Mouse (Mus musculus): ENCODE results near the gene Oxtr.

The Oxtr gene

DNA sequence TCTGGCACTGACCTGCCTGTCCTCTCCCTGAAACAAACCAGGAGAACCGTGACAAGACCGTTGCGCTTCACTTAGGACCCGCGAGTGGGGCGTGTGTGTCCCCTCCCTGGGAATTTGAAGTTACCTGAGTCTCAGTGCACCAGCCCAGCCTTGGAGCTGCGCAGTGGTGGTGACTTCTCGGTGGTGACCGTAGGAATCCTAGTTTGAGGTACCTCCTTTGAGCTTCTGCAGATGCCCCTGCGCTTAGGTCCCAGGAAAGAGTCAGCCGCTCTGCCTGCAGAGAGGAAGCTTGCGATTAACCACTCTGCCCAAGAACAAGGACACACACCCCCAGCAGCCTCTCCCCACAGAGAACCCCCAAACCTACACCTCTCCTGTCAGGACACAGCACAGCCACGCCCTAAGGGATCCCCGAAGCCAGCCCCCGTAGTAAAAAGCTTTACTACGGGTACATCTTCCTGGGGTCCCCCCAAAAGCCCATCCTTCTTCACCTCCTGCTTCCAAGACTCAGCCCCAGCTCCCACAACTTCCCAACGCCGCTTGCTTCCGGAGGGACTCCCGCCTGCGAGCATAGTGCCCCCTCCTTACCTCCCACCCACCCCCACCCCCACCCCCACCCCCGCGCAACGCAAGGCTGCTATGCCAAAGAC is at the start of gene Oxtr:
TSS of gene Oxtr (minus strand) at position 34 of the 650 bp plus-strand sequence.
- DNase-seq (ENCODE audit: low read depth, low spot score) = no peak

DNA sequence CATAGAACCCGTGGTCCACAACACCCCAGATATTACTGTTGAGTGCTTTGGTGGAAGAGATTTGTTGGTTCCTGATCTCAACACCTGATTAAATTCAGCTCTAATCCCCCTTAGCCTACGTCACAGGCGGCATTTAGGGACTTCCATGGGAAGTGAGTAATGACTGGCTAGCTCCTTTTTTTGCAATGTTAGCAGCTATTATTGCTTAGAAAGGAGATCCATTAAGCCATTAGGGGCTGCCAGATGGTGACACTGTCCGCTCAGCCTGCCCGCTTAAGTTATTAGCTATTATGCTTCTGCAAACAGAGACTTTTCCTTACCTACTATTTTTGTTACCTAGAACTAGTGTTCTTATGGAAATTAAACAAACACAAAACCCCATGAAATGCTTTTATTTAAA is 35.7 kb upstream of the Oxtr start:
- DNase-seq (ENCODE audit: low read depth, low spot score) = no peak

DNA sequence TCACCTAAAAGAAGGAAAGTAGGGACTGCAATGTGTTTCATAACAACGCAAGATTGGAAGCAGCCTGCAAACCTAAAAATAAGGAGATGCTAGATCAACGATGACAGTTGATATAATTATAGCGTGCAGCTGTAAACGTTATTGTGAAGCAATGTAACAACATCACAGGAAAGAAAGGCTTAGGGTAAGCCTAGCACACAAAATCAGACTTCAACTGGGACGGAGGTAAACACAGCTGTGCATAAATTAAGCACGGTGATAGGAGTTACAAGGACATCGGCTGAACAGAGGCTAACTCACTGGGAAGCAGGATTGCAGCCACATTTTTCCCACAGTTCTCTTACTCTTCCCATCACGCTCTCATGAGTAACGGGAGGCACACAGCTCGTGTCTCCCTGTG is 34.7 kb upstream of the Oxtr start:
- DNase-seq (ENCODE audit: low read depth, low spot score) = no peak

DNA sequence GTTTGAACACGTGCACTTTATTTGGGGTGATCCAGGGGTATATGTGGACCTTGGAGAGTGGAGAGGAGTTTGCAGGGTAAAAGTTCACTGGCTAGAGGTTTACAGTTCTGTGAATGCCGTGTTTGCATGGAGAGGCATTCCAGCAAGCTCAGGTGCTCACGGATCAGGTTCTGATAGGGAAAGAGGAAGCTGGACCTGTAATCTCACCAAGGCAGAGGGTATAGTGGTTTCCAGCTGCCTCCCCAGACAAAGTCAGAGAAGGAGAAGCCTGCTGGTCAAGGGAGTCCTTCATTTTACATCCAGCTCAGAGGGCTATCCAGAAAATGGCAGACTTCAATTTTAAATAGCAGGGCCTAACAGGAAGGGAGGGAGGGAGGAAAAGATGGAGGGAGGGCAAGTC is 28.2 kb upstream of the Oxtr start:
- DNase-seq (ENCODE audit: low read depth, low spot score) = no peak

DNA sequence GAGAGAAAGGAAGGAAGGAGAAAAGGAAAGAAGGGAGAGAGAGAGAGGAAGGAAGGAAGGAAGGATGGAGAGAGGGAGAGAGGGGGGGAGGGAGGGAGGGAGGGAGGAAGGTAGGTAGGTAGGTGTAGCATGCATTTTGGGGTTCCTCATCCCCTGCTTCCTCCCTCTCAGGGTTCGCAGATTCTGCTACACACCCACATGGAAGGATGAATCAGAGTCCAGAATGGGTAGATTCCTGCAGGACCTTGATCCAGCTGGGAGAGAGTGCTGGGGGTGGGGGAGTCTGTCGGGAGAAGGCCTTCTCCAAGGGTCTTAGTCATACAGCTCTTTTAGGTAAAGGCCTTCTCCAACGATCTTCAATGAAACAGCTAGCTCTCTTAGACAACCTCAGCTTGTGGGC is 27.8 kb upstream of the Oxtr start:
- DNase-seq (ENCODE audit: low read depth, low spot score) = no peak

DNA sequence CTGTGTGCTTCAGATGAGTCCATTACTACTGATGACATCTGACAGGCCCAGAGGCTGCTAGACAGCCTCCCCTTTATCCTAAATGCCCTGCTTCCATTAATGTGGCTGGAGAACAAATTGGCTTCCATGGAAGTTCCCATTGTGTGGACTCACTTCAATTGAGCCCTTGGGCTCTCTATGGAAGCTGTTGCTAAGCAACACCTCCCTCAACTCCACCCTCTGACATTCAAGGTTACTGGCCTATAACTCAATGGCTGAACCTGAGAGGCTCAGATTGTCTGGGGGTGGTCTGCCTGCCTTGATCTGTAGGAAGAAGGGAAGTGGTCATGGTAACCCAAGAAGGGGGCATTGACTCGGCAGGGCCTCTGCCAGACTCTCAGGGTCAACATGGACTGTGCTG is 26.8 kb upstream of the Oxtr start:
- DNase-seq (ENCODE audit: low read depth, low spot score) = peak; percentile 75

DNA sequence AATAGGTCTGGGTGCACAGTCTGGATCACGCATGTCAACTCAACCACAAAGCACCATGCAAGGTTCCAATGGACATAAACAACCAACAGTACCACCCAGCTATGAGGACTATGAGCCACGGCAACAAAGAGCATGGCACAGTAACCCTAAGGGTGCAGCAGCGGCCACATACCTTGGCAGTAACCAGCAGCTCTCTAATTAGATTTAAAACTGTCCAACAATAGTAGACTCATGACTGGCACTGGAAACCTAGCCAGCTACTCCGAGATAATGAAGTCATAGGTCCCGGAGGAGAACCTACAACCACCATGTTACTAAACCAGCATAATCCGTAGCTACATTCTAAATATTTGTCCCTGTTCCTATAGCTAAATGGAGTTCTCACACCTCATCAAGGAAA is 24.8 kb upstream of the Oxtr start:
- DNase-seq (ENCODE audit: low read depth, low spot score) = no peak

DNA sequence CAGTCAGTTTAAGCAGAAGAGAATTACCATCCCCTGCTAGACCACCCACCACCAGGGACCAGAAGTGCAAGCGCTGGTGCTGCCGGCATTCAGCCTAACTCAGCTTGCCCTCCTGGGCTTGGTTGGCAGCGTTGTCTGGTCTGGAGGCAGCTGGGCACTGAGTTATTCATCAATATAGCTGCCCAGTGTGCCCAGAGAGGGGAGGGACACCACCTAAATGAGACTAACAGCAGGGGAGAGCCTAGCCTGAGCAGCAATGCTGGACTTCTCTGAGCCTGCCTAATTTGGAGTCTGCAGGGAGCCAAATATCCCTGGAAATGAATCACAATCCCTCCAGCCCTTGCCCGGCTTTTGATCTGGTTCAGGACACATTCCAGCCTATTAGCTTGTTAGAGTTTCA is 20.6 kb upstream of the Oxtr start:
- DNase-seq (ENCODE audit: low read depth, low spot score) = no peak

DNA sequence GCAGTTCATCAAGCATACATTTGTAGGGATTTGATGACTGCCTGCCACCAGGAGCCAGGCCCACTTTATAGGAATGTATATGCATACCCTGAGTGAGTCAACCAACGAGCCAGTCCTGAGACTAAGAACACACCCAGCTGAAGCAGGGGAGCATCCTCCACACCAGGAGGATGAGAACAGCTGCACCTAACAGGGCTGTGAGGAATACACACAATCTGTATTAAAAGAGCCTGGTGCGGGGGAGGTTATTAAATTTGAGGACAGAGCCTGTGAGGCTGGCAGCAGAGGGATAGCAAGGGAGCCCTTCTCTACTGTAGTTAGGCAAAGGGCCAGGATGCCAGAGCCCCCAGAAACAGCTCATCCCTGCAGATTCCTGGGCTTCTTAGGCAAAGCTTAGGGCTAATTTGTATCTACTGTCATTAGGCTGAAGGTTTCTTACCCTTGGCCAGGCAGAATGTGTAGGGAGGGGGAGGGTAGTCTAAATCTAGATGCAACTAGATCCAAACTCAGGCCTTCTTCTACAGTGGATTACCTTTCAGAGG is 19.9 kb upstream of the Oxtr start:
- no peak for DNase-seq (ENCODE audit: low read depth, low spot score)

DNA sequence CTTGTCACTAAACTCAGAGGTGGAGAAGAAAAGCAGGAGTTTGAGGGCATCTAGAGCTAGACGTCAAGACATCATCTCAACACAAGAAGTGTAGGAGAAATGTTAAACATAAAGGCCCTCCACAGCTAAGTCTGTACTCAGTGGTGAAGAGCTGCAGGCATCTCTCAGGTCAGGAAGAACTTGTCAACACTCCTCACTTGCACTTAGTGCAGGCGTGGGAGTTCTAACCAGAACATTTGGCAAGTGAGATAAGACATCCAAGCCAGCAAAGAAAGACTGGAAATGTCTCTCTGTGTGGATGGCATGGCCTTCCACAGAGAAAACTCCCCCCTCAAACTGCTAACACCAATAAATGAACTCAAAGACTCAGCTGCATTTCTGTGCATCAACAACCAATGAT is 17.9 kb upstream of the Oxtr start:
- no peak for DNase-seq (ENCODE audit: low read depth, low spot score)

DNA sequence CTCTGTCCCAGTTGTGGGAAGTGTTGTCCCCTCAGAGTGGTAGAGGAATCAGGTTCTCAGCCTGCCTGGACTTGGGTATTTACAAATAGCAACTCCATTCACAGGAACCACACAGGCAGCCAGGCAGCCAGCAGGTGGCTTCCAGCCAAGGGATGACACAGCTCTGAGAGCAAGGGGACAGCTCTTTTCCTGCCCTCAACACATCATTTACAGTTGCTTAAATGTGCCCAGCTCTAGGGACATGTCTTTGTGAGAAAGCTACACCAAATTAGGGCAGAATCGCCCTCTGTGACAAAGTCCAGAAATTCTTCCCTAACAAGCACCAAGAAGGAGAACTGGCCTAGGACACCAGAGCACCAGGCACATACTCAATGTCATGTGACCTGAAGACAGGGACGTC is 11.4 kb upstream of the Oxtr start:
- no peak for DNase-seq (ENCODE audit: low read depth, low spot score)

DNA sequence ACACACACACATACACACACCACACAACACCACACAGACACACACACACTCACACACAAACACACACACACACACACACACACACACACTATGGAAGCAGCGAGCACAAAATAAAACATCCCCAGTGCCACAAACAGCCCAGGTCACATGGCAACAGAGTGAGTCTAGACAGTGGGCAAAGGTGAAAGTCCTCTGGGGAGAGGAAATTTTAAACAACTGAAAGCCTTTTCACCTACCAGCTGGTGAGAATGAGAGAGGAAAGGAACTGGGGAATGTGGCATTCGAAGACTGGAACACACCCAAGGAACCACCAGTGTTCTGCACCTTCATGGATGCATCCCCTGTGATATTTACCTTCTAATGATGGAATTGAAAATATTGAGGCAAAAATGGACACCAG is 9.7 kb upstream of the Oxtr start:
- no peak for DNase-seq (ENCODE audit: low read depth, low spot score)

DNA sequence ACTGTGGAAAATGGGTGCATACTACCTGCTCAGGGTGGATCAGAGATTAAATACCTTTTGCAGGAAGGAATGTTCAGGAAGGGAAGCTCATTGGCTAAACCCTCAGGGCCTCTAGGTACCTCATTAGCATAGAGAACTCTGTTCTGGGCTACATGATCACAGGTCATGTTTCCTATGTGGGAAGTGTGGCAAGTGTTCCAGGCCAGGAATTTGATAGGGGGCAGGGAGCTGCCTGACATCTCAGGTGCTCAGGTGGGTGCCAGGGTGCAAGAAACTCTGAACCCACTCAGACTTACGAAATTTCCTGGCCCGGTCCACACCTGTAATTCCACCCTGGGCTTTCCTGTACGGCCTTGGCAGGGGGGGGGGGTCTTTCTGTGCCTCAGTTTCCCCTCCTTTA is 9.0 kb upstream of the Oxtr start:
- no peak for DNase-seq (ENCODE audit: low read depth, low spot score)

DNA sequence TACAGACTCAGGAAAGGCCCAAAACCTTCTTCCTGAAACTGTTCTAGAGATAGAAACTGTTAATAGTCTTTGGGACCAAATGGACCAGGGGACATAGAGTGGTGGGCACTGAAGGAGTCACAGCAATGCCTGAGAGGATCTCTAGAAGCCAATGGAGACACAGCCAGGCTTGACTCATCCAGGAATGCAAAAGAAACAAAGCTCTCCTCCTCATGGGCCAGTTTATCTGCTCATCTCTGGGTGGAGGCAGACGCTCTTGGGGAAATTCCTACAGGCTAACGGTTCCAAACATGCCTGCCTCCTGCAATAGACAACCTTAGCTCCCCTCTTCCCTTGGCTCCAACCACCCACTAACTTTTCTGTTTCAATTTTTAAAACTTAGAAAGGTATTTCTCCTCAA is 7.7 kb upstream of the Oxtr start:
- no peak for DNase-seq (ENCODE audit: low read depth, low spot score)

DNA sequence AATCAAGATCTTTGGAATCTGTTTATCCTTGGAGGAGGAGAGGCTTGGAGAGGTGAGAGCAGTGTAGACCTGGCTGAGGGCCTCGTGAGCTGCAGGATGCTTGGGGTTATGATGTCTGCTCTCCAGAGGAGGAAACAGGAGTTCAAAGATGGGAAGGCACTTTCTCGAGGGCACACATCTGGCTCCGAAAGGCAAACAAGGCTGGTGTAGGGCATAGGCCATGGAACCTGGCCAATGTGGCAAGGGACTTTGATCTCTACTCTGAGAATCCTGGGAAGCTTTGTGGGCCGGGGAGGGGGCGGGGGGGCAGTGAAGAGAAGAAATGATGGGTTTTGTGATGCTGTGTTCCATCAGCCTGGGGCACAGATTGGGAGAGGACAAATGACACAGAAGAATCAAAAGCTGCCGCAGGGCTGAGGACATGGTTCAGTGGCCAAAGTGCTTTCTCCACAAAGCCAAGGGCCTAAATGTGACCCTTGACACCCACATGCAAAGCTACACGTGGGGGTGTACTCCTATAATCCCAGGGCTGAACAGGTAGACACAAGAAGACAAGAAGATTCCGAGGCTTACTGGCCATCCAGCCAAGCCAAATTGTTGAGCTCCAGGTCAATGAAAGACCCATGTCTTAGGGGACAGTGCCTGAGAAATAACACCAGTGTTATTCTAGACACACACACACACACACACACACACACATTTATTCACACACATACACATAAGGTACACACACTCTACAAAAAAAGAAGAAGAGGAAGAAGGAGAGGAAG is 6.7 kb upstream of the Oxtr start:
- DNase-seq (ENCODE audit: low read depth, low spot score) = no peak

DNA sequence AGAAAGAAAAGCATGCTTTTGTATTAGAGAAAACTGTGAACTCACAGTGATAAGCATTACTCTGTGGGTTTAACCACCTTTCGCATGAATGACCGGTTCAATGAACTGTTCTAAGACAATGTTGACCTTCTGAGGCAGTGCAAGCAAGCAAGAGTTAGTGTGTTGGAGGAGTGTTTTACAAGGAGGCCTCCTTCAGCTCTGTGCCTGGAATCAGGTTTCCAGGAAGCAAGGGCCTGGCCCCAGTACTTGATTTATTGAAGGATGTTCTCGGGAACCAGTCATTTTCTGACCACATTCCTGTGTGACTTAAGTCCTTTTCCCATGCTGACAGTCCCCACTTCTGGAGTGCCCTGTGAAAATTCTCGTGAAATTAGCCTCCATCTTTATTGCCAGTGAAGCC is 5.5 kb upstream of the Oxtr start:
- peak; percentile 47 for DNase-seq (ENCODE audit: low read depth, low spot score)

DNA sequence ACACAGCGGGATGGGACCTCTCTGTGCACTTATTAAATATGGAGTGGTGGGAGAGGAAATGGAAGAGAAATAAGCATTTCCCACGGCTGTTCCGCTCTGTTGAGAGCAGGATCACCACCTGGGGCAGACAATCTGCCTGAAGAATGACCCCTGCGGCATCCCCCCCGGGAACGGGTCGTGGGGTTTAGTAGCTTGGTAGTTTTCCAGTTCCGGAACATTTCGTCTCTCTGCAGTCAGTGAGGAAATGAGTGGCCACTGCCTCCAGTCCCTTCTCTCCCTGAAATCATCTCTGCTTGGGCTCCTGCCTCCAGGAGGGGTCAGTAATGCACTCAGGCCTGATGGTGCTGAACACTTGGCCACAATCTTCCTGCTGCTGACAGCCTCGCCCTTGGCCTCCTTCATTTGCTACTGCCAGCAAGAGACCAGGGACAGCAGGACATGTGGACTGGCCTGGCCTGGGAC is 4.9 kb upstream of the Oxtr start:
- DNase-seq (ENCODE audit: low read depth, low spot score) = no peak

DNA sequence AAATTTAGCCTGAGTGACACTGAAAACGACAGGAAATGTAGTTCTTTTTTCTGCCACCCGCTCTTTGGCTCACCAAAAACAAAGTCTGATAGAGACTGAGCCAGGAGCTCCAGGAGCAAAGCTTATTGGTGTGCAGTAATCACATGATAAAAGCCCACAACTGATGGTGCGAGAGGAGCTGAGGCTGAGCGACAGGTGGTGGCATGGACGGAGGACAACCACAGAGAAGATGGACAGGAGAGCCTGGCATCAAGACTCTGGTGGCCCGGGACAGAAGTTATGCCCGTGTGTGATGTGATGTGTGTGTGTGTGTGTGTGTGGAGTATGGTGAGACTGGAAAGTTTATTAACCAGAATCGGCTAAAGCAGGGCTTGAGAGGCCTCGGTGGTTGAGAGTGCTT is 3.6 kb upstream of the Oxtr start:
- DNase-seq (ENCODE audit: low read depth, low spot score) = no peak

DNA sequence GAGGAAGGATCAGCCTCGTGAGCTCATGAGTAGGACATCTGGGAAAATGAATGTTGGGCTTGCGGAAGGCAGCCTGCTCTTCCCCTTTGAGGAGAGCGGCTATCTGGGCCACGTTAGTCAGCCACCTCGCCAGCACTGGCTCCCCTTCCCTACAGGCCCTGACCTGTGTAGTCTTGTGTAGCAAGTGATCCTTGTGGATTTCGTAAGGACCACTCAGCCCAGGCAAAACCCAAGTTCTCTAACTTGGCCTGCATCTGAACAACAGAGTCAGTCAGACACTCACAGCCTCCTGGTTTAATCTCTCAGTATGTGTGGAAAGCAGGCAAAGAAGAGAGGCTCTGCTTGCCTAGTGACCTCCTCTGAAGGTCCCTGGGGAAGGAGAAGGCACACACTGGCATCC is 2.9 kb upstream of the Oxtr start:
- DNase-seq (ENCODE audit: low read depth, low spot score) = no peak

DNA sequence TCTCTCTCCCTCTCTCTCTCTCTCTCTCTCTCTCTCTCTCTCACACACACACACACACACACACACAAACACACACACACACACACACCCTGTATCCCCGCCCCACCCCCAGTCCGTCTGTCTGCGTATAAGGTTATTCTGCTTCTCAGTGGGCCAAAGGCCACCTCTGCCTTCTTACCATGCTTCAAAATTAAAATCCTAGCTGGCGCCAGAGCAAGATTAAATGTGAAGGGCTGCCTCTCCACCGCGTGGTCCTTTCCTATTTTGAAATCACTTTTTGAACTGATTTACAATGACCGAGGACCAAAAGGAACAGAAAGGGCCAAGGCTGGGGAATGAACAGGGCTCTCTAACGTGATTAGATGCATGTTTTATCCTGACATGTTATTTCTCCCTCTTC is 1.8 kb upstream of the Oxtr start:
- no peak for DNase-seq (ENCODE audit: low read depth, low spot score)

DNA sequence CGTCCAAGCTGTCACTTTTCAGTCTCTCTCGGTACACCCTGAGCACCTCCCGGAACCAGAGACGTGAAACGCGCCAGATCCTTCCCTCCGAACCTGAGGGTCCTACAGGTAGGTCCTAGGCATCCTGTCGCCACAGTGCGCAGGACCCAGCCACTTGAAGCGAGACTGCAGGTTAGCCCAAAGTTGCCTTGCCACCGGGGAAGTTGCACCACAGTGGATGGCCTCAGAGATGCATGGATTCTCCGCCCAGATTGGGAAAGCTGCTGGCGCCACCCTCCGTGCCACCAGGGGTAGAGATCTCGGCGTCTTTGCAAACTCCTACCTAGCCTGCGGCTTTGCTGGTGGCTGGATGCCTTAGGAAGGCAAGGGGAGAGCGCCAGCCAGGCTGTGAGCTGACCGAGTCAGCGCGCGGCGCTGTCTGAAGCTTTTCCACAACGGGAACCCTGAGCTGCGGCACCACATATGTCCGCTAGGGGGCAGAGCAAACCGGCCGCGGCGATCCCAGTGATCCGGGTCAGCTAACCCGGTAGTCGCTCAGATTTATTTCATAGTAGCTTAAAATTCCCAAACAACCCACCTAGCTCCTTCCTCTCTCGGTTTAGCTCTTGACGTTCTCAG is 991 bp upstream of the Oxtr start:
- DNase-seq (ENCODE audit: low read depth, low spot score) = peak; percentile 85

DNA sequence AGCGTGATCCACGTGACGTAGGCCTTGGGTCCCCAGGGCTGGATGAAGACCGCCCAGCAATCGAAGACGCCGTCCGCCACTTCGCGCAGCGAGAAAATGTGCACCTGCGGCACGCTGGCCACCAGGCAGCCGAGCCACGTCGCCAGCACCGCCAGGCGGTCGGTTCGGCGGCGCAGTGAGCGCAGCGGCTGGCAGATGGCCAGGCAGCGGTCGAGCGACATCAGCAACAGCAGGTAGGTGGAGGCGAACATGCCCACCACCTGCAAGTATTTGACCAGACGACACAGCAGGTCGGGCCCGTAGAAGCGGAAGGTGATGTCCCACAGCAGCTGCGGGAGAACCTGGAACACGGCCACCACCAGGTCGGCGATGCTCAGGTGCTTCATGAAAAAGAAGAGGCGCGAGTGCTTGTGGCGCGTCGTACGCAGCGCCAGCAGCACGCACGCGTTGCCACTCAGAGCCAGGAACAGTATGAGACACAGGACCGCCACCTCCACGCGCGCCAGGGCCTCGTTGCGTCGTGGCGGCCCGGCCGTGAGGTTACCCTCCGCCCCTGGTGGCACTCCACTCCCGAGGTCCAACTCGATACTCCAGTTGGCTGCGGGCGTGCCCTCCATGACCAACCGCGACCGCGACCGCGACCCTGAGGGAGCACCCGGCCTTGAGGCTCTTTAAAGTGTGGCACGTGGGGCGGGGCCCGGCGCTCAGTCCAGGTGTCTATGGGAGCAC is 398 bp downstream of the Oxtr start:
- peak; percentile 36 for DNase-seq (ENCODE audit: low read depth, low spot score)
